Mouse (Mus musculus): ENCODE results near the gene Clasrp. TPM values are rescaled to one million over a fixed set of nuclear protein-coding genes. Genes with fewer than 3 reads are reported as not detected.

Clasrp gene
- polyA plus RNA-seq (2012; ENCODE audit: low replicate concordance), result 117 and 363 TPM in 2 replicates

DNA sequence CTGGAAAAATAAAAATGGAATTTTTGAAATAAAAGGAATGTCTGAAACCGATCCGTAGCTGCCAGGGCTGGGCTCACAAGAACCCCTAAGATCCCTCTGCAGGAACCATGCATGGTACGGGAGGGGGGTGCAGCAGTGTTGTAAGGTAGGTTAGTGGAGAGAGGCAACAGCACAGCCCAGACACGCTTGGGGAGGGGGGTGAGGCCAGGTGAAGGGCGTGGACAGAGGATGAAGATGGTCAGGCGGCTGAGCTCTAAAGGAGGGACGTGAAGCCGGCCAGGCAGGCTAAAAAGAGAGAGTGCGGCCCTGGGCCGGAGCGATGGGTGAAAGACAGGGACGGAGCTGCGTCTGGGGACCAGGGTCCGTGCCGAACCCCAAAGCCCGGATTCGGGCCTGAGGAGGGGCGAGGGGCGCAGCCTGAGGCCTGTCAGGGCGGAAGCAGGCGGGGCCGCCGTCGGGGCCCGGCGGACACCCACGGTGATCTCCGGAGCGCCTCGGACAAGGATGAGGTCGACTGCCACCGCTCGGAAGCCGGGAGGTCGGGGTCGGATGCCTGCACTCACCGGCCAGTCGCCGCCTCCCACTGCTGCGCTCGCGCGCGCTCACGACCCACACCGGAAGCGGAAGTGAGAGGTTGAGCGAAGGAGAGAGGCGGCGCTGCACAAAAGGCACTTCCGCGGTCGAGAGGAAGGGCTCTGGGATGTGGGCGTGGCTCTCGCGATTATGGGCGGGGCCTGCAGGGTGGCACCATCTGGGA lies at the start of gene Clasrp:
Clasrp (minus strand) TSS at position 638 of the 757 bp plus-strand sequence.

DNA sequence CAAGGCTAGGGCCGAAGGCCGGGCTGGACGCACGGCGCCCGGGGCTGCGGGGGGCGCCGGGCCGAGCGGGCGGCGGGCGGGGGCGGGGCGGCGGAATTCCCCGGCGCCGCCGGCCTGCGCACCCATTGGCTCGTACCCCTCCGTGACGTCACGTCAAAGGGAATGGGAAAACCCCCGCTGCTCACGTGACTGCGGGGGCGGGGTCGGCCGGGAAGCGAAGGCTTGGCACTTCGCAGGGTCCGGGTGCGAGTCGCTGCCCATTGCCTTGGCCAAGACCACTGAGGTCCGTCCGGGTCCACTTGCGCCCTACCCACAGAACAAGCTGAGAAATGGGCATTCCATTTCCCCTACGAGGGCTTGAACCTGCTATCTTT lies 25.1 kb upstream of the Clasrp start, which contains the start of gene Relb:
Relb (minus strand) TSS at position 78 of the 374 bp plus-strand sequence.

DNA sequence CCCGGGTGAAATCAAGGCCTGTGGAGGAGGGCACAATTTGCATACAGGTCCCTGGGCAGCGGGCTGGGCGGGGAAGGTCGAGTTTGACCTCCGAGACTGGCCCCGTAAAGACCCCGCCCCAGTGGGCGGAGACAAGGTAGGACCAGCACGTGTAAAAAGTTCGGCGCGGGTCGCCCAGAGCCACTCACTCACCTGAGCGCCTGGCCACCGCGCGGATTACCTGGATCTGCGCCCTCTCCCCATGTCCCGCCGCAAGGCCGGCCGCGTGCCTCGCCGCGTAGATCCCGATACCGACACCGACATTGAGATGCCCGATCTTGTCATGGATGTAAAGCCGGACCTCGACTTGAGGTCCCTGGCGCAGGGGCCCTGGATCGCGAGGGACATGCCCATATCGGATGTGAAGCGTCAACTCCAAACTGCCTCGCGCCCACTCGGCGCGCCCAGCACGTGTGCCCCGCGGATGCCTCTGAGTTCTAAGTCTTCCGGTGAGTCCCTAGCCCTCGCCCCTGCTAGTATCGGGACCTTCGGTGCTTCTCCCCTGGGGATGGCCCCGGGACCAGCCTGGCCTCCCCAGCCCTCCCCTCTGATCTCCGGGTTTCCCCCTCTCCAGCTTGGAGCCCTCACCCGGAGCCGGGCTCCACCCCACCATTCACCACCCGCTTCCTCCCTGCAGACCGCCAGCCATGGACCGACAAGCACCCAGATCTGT lies 27.0 kb downstream of the Clasrp start, which contains the start of the genes Zfp296 and Gemin7:
Zfp296 (plus strand) TSS at position 147 of the 712 bp plus-strand sequence.
Gemin7 (minus strand) TSS at position 455 of the 712 bp plus-strand sequence.

DNA sequence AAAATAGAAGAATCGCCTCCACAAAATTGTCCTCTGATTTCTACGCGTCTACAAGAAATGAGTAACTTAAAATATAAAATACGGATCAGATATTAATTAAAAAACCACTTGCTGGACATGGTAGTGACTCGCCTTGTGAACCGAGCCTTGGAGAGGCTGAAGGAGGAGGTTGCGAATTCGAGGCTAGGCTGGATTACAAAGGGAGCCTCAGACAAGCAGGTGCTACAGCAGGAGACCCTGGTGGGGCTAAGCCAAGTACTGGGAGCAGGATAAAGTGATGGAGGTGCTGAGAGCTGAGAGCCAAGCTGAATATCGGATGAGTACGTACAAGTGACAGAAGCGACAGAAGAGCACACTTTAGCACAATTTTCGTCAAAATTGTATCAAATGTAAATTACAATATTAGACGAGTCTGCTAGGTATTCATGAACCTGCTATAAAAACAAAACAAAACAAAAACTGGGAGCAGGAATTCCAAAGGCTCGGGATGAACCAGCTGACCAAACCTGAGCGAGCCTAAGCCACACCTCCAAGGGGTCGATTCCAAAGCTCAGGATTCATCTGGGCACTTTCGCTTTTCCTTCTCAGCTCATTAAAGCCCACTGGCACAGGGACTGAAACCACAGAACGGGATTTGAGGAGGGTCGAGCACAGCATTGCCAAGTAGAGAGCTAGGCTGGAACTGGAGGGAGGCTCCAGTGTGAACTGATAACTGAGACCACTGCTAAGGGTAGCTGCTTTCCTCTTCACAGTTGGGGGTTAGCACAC lies 41.5 kb downstream of the Clasrp start, which contains the start of gene Ppp1r37:
Ppp1r37 (minus strand) TSS at position 434 of the 768 bp plus-strand sequence.

Other genes with a start within 250 kb of the Clasrp start
- 35.9 and 52.0 TPM in 2 replicates for gene Cd3eap, start 245.0 kb downstream of the Clasrp start, polyA plus RNA-seq (2012; ENCODE audit: low replicate concordance)
- gene Ppp1r13l, start 244.7 kb downstream of the Clasrp start, polyA plus RNA-seq (2012; ENCODE audit: low replicate concordance), result 19.1 and 23.9 TPM in 2 replicates
- 43.1 and 62.1 TPM in 2 replicates for gene Ercc2, start 222.5 kb downstream of the Clasrp start, polyA plus RNA-seq (2012; ENCODE audit: low replicate concordance)
- gene Klc3, start 200.4 kb downstream of the Clasrp start, polyA plus RNA-seq (2012; ENCODE audit: low replicate concordance), result 1.8 and 4.2 TPM in 2 replicates
- 0.33 and 0.72 TPM in 2 replicates for gene Ckm, start 199.7 kb downstream of the Clasrp start, polyA plus RNA-seq (2012; ENCODE audit: low replicate concordance)
- 18.3 and 53.5 TPM in 2 replicates for gene Mark4, start 145.7 kb downstream of the Clasrp start, polyA plus RNA-seq (2012; ENCODE audit: low replicate concordance)
- gene Exoc3l2, start 141.2 kb downstream of the Clasrp start, polyA plus RNA-seq (2012; ENCODE audit: low replicate concordance), result 0.96 and 3.4 TPM in 2 replicates
- gene Bloc1s3, start 96.1 kb downstream of the Clasrp start, polyA plus RNA-seq (2012; ENCODE audit: low replicate concordance), result 5.1 and 6.1 TPM in 2 replicates
- 53.1 and 54.0 TPM in 2 replicates for gene Trappc6a, start 96.1 kb downstream of the Clasrp start, polyA plus RNA-seq (2012; ENCODE audit: low replicate concordance)
- 0.13 and 0.14 TPM in 2 replicates for gene Nkpd1, start 86.6 kb downstream of the Clasrp start, polyA plus RNA-seq (2012; ENCODE audit: low replicate concordance)
- gene Ppp1r37, start 41.4 kb downstream of the Clasrp start, polyA plus RNA-seq (2012; ENCODE audit: low replicate concordance), result 143 and 152 TPM in 2 replicates
- gene Zfp296, start 27.2 kb downstream of the Clasrp start, polyA plus RNA-seq (2012; ENCODE audit: low replicate concordance), result 10.0 and 11.1 TPM in 2 replicates
- 22.7 and 43.0 TPM in 2 replicates for gene Gemin7, start 26.9 kb downstream of the Clasrp start, polyA plus RNA-seq (2012; ENCODE audit: low replicate concordance)
- gene Relb, start 25.0 kb upstream of the Clasrp start, polyA plus RNA-seq (2012; ENCODE audit: low replicate concordance), result 13.7 and 26.5 TPM in 2 replicates
- gene Clptm1, start 60.5 kb upstream of the Clasrp start, polyA plus RNA-seq (2012; ENCODE audit: low replicate concordance), result 187 and 280 TPM in 2 replicates
- not detected in 2 replicates for gene Apoc2, start 73.5 kb upstream of the Clasrp start, polyA plus RNA-seq (2012; ENCODE audit: low replicate concordance)
- gene Gm44805, start 76.9 kb upstream of the Clasrp start, polyA plus RNA-seq (2012; ENCODE audit: low replicate concordance), result not detected in 2 replicates
- not detected in 2 replicates for gene Apoc4, start 77.0 kb upstream of the Clasrp start, polyA plus RNA-seq (2012; ENCODE audit: low replicate concordance)
- 0.99 TPM in 1 of 2 replicates, not detected in the other for gene Apoc1, start 88.2 kb upstream of the Clasrp start, polyA plus RNA-seq (2012; ENCODE audit: low replicate concordance)
- 178 and 422 TPM in 2 replicates for gene Apoe, start 94.7 kb upstream of the Clasrp start, polyA plus RNA-seq (2012; ENCODE audit: low replicate concordance)
- 213 and 277 TPM in 2 replicates for gene Tomm40, start 111.0 kb upstream of the Clasrp start, polyA plus RNA-seq (2012; ENCODE audit: low replicate concordance)
- gene Nectin2, start 146.0 kb upstream of the Clasrp start, polyA plus RNA-seq (2012; ENCODE audit: low replicate concordance), result 4.9 and 6.0 TPM in 2 replicates
- gene Bcam, start 166.5 kb upstream of the Clasrp start, polyA plus RNA-seq (2012; ENCODE audit: low replicate concordance), result 6.0 and 6.9 TPM in 2 replicates
- 0.51 TPM in 1 of 2 replicates, not detected in the other for gene Cblc, start 192.3 kb upstream of the Clasrp start, polyA plus RNA-seq (2012; ENCODE audit: low replicate concordance)
- gene Bcl3, start 218.3 kb upstream of the Clasrp start, polyA plus RNA-seq (2012; ENCODE audit: low replicate concordance), result 67.9 and 83.4 TPM in 2 replicates
- not detected in 2 replicates for gene Gm19345, start 247.5 kb upstream of the Clasrp start, polyA plus RNA-seq (2012; ENCODE audit: low replicate concordance)